Mouse (Mus musculus): Measurements from ENCODE around the gene Wdr53.
"Not testable (repeated sequence)": the region's sequence is repeated elsewhere in the genome, so short reads cannot be mapped to it uniquely, and the experiment has no call there.

The Wdr53 gene

GRCm38 (mm10) chr16:32246952-32247370 lies at the start of gene Wdr53, which contains the start of gene Fbxo45:
Wdr53 (plus strand) TSS chr16:32247227.
Fbxo45 (minus strand) TSS chr16:32247158.
- DNase-seq (ENCODE audit: extremely low read depth, low read depth, low spot score): peak; percentile 65

GRCm38 (mm10) chr16:32200256-32201003 lies 46.6 kb upstream of the Wdr53 start:
- no peak for DNase-seq (ENCODE audit: extremely low read depth, low read depth, low spot score)

- no peak for DNase-seq (ENCODE audit: extremely low read depth, low read depth, low spot score)
Measured at GRCm38 (mm10) chr16:32201004-32201325, 46.1 kb upstream of the Wdr53 start.

GRCm38 (mm10) chr16:32202681-32203080 lies 44.3 kb upstream of the Wdr53 start:
- no peak for DNase-seq (ENCODE audit: extremely low read depth, low read depth, low spot score)

- DNase-seq (ENCODE audit: extremely low read depth, low read depth, low spot score): no peak
Measured at GRCm38 (mm10) chr16:32204902-32205301, 42.1 kb upstream of the Wdr53 start.

- DNase-seq (ENCODE audit: extremely low read depth, low read depth, low spot score): no peak
Measured at GRCm38 (mm10) chr16:32214156-32214555, 32.9 kb upstream of the Wdr53 start.

GRCm38 (mm10) chr16:32214804-32215576 lies 32.0 kb upstream of the Wdr53 start:
- no peak for DNase-seq (ENCODE audit: extremely low read depth, low read depth, low spot score)

GRCm38 (mm10) chr16:32221803-32222202 lies 25.2 kb upstream of the Wdr53 start:
- DNase-seq (ENCODE audit: extremely low read depth, low read depth, low spot score): no peak

- DNase-seq (ENCODE audit: extremely low read depth, low read depth, low spot score): no peak
Measured at GRCm38 (mm10) chr16:32222399-32222798, 24.6 kb upstream of the Wdr53 start.

- not testable (repeated sequence) for DNase-seq (ENCODE audit: extremely low read depth, low read depth, low spot score)
Measured at GRCm38 (mm10) chr16:32232050-32232449, 15.0 kb upstream of the Wdr53 start.

- DNase-seq (ENCODE audit: extremely low read depth, low read depth, low spot score): no peak
Measured at GRCm38 (mm10) chr16:32237930-32238680, 8.9 kb upstream of the Wdr53 start.

- no peak for DNase-seq (ENCODE audit: extremely low read depth, low read depth, low spot score)
Measured at GRCm38 (mm10) chr16:32239428-32240312, 7.4 kb upstream of the Wdr53 start.

- no peak for DNase-seq (ENCODE audit: extremely low read depth, low read depth, low spot score)
Measured at GRCm38 (mm10) chr16:32243901-32244300, 3.1 kb upstream of the Wdr53 start.

- DNase-seq (ENCODE audit: extremely low read depth, low read depth, low spot score): no peak
Measured at GRCm38 (mm10) chr16:32246351-32246791, 656 bp upstream of the Wdr53 start.

GRCm38 (mm10) chr16:32264225-32264624 lies 17.2 kb downstream of the Wdr53 start:
- DNase-seq (ENCODE audit: extremely low read depth, low read depth, low spot score): not testable (repeated sequence)

GRCm38 (mm10) chr16:32271291-32271690 lies 24.3 kb downstream of the Wdr53 start, which contains the start of gene Smco1:
Smco1 (plus strand) TSS chr16:32271468.
- no peak for DNase-seq (ENCODE audit: extremely low read depth, low read depth, low spot score)

- no peak for DNase-seq (ENCODE audit: extremely low read depth, low read depth, low spot score)
Measured at GRCm38 (mm10) chr16:32273338-32273737, 26.3 kb downstream of the Wdr53 start.

- no peak for DNase-seq (ENCODE audit: extremely low read depth, low read depth, low spot score)
Measured at GRCm38 (mm10) chr16:32275041-32275440, 28.0 kb downstream of the Wdr53 start.

- DNase-seq (ENCODE audit: extremely low read depth, low read depth, low spot score): no peak
Measured at GRCm38 (mm10) chr16:32275830-32276229, 28.8 kb downstream of the Wdr53 start.
